Mouse (Mus musculus): Measurements from ENCODE around the gene Shisal2a. TPM values are rescaled to one million over a fixed set of nuclear protein-coding genes. Genes with fewer than 3 reads are reported as not detected.

The Shisal2a gene
- polyA plus RNA-seq, 1 experiment = not detected

DNA sequence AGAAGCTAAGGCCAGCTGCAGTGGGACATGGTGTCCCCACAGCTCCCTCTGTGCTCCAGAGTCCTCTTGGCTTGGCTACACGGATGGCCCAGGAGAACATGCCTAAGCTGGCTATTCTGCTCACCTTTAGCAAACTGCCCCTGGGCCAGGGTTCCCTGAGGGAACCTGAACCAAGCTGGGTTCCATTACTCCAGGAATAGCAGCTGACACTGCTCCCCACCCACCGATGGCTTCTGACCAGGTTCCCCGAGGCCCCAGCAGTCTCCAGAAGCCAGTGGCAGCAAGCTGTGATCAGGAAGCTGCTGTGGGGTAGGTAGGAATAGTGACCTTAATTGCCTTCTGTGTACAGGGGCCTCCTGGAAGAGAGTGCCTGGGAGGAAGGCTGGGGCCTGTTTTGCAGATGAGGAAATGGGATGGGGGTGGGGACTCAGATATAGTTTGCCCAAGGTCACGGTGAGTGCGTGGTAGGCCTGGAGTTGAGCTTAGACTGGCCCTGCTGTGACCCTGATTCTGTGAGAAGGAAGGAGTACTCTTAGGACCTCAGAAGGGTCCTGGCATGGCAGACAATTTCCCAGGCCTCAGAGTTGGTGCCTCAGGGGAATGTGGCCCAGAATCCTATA lies 34.8 kb downstream of the Shisal2a start:
- H3K27me3 ChIP-seq (ENCODE audit: control insufficient read depth, insufficient read depth, low read length) = no peaks in the 10 kb centered on the region
- no peak overlapping the region for H3K27ac ChIP-seq (ENCODE audit: control insufficient read depth, insufficient read depth, low read depth, low read length)
- no peaks in the 10 kb centered on the region; the same call in 1 of the 2 replicates for H3K4me1 ChIP-seq (ENCODE audit: control insufficient read depth, insufficient read depth, low read length)
- no peak for TF ChIP-seq POLR2A (IDR thresholded peaks at IDR 0.05; ENCODE audit: control insufficient read depth, low read depth, low read length)
- no peak overlapping the region for H3K4me3 ChIP-seq (ENCODE audit: control insufficient read depth, low read depth, low read length)
- no peaks in the 10 kb centered on the region for H3K36me3 ChIP-seq (ENCODE audit: control insufficient read depth, insufficient read depth, low read length)

DNA sequence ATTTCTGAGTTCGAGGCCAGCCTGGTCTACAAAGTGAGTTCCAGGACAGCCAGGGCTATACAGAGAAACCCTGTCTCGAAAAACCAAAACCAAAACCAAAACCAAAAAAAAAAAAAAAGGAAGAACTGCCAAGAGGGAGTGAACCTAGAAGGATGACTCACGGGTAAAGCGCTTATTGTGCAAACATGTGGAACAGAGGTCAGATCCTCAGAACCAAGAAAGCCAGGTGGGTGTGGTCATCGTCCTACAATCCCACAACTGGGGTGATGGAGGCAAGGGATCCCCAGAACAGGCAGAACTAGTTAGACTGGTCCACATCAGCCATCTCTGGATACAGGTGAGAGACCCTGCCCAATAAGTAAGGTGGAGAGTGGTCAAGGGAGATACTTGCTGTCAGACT lies 36.0 kb downstream of the Shisal2a start:
- Histone ChIP-seq H3K4me1 (ENCODE audit: control insufficient read depth, insufficient read depth, low read length) (no peaks in the 10 kb centered on the region; the same call in 1 of the 2 replicates), H3K27ac (ENCODE audit: control insufficient read depth, insufficient read depth, low read depth, low read length) (no peak overlapping the region), H3K4me3 (ENCODE audit: control insufficient read depth, low read depth, low read length) (no peak overlapping the region), H3K36me3 (ENCODE audit: control insufficient read depth, insufficient read depth, low read length) (no peaks in the 10 kb centered on the region), H3K27me3 (ENCODE audit: control insufficient read depth, insufficient read depth, low read length) (no peaks in the 10 kb centered on the region)
- TF ChIP-seq CTCF (IDR thresholded peaks at IDR 0.05; ENCODE audit: control insufficient read depth, insufficient read depth, insufficient replicate concordance, low read depth, low read length) = no peak
- no peak for TF ChIP-seq POLR2A (IDR thresholded peaks at IDR 0.05; ENCODE audit: control insufficient read depth, low read depth, low read length)

GRCm38 (mm10) chr4:108345826-108346225 lies 37.3 kb downstream of the Shisal2a start:
- H3K27ac ChIP-seq (ENCODE audit: control insufficient read depth, insufficient read depth, low read depth, low read length) = no peak overlapping the region

DNA sequence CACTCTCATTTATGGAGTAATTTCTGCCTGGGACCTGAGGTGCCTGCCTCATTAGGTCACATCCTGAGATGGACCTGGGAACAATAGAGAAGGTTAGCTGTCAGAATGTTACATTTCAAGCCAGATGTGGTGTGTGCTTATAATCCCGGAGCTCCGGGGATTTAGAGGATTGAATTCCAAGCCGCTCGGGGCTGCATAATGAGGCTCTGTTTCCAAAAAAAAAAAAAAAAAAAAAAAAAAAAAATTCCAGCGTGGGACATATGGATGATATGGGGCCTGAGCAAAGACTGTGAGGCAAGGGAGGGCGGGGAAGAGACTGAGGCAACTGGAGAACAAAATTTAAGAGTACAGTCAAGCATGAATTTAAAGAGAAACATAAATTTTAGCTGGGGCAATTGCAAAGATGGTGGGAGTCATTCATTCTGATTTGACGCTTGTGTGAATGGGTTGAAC lies 38.5 kb downstream of the Shisal2a start:
- no peak overlapping the region for H3K4me3 ChIP-seq (ENCODE audit: control insufficient read depth, low read depth, low read length)
- no peak overlapping the region for H3K27ac ChIP-seq (ENCODE audit: control insufficient read depth, insufficient read depth, low read depth, low read length)
- TF ChIP-seq CTCF (IDR thresholded peaks at IDR 0.05; ENCODE audit: control insufficient read depth, insufficient read depth, insufficient replicate concordance, low read depth, low read length) (no peak), POLR2A (IDR thresholded peaks at IDR 0.05; ENCODE audit: control insufficient read depth, low read depth, low read length) (no peak)
- no peaks in the 10 kb centered on the region for H3K36me3 ChIP-seq (ENCODE audit: control insufficient read depth, insufficient read depth, low read length)
- H3K4me1 ChIP-seq (ENCODE audit: control insufficient read depth, insufficient read depth, low read length) = no peaks in the 10 kb centered on the region; the same call in 1 of the 2 replicates
- H3K27me3 ChIP-seq (ENCODE audit: control insufficient read depth, insufficient read depth, low read length) = no peaks in the 10 kb centered on the region

More at GRCm38 (mm10) chr4:108345826-108346225, 37.3 kb downstream of the Shisal2a start:
- Histone ChIP-seq H3K4me3 (ENCODE audit: control insufficient read depth, low read depth, low read length) (no peak overlapping the region), H3K36me3 (ENCODE audit: control insufficient read depth, insufficient read depth, low read length) (no peaks in the 10 kb centered on the region), H3K4me1 (ENCODE audit: control insufficient read depth, insufficient read depth, low read length) (no peaks in the 10 kb centered on the region; the same call in 1 of the 2 replicates), H3K27me3 (ENCODE audit: control insufficient read depth, insufficient read depth, low read length) (no peaks in the 10 kb centered on the region)
- TF ChIP-seq POLR2A (IDR thresholded peaks at IDR 0.05; ENCODE audit: control insufficient read depth, low read depth, low read length) (no peak), CTCF (IDR thresholded peaks at IDR 0.05; ENCODE audit: control insufficient read depth, insufficient read depth, insufficient replicate concordance, low read depth, low read length) (no peak)

- Histone ChIP-seq H3K4me3 (ENCODE audit: control insufficient read depth, low read depth, low read length) (no peak overlapping the region), H3K36me3 (ENCODE audit: control insufficient read depth, insufficient read depth, low read length) (no peaks in the 10 kb centered on the region), H3K4me1 (ENCODE audit: control insufficient read depth, insufficient read depth, low read length) (no peaks in the 10 kb centered on the region; the same call in 1 of the 2 replicates), H3K27me3 (ENCODE audit: control insufficient read depth, insufficient read depth, low read length) (no peaks in the 10 kb centered on the region), H3K27ac (ENCODE audit: control insufficient read depth, insufficient read depth, low read depth, low read length) (no peak overlapping the region)
- TF ChIP-seq CTCF (IDR thresholded peaks at IDR 0.05; ENCODE audit: control insufficient read depth, insufficient read depth, insufficient replicate concordance, low read depth, low read length) (peak; percentile 26; the same call in 1 of the 2 replicates), POLR2A (IDR thresholded peaks at IDR 0.05; ENCODE audit: control insufficient read depth, low read depth, low read length) (no peak)
Measured at GRCm38 (mm10) chr4:108339277-108339690, 43.9 kb downstream of the Shisal2a start.

DNA sequence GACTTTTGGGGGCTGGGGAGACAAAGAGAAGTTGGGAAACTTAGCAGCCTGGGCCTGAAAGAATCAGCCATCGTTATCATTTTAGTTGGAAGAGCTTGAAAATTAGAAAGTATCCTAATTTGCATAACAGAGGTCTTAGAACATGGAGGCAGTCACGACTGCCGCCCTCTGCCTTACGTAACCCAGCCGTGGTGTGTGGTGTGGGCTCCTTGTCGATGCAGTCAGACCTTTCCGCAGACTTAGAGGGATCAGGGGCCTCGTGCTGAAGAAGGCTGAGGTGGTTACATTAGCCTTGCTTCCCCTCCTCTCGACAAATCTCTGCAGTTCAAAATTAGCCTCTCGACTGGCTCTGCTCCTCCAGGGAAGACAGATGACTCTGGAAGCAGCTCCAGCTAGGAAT lies 44.3 kb downstream of the Shisal2a start:
- Histone ChIP-seq H3K36me3 (ENCODE audit: control insufficient read depth, insufficient read depth, low read length) (no peaks in the 10 kb centered on the region), H3K27me3 (ENCODE audit: control insufficient read depth, insufficient read depth, low read length) (no peaks in the 10 kb centered on the region), H3K4me1 (ENCODE audit: control insufficient read depth, insufficient read depth, low read length) (no peaks in the 10 kb centered on the region; the same call in 1 of the 2 replicates), H3K27ac (ENCODE audit: control insufficient read depth, insufficient read depth, low read depth, low read length) (peak overlapping the region; percentile 13; the same call in 1 of the 2 replicates), H3K4me3 (ENCODE audit: control insufficient read depth, low read depth, low read length) (no peak overlapping the region)
- TF ChIP-seq POLR2A (IDR thresholded peaks at IDR 0.05; ENCODE audit: control insufficient read depth, low read depth, low read length) (no peak), CTCF (IDR thresholded peaks at IDR 0.05; ENCODE audit: control insufficient read depth, insufficient read depth, insufficient replicate concordance, low read depth, low read length) (no peak)

GRCm38 (mm10) chr4:108338321-108338733 lies 44.8 kb downstream of the Shisal2a start:
- peak overlapping the region; percentile 58 for H3K27ac ChIP-seq (ENCODE audit: control insufficient read depth, insufficient read depth, low read depth, low read length)
- H3K27me3 ChIP-seq (ENCODE audit: control insufficient read depth, insufficient read depth, low read length) = no peaks in the 10 kb centered on the region
- H3K36me3 ChIP-seq (ENCODE audit: control insufficient read depth, insufficient read depth, low read length) = no peaks in the 10 kb centered on the region
- H3K4me1 ChIP-seq (ENCODE audit: control insufficient read depth, insufficient read depth, low read length) = no peaks in the 10 kb centered on the region; the same call in 1 of the 2 replicates
- TF ChIP-seq POLR2A (IDR thresholded peaks at IDR 0.05; ENCODE audit: control insufficient read depth, low read depth, low read length) = no peak
- TF ChIP-seq CTCF (IDR thresholded peaks at IDR 0.05; ENCODE audit: control insufficient read depth, insufficient read depth, insufficient replicate concordance, low read depth, low read length) = no peak
- H3K4me3 ChIP-seq (ENCODE audit: control insufficient read depth, low read depth, low read length) = no peak overlapping the region
